Mouse (Mus musculus) hindbrain, embryonic 12.5 days (tissue): ENCODE measurements around the gene Drap1. TPM values are rescaled to one million over a fixed set of nuclear protein-coding genes. Genes with fewer than 3 reads are reported as not detected.

Experiments used
- ATAC-seq: fragments of 200-750 bp; cut with Nextera tagmentation; 2 replicates; pipeline ENCODE4 v1.8.0; 2017; ENCODE audit warnings: moderate TSS enrichment; ENCODE audit not compliant: low FRiP score
- H3K27ac ChIP-seq: fragments of 300-500 bp; sonication (generic); 2 replicates; pipeline ENCODE4 v1.5.1; 2016; ENCODE audit warnings: mild to moderate bottlenecking
- H3K27me3 ChIP-seq: fragments of 300-500 bp; sonication (generic); 2 replicates; pipeline ENCODE4 v1.6.1; 2016; ENCODE audit warnings: mild to moderate bottlenecking
- H3K36me3 ChIP-seq: fragments of 300-500 bp; sonication (generic); 2 replicates; pipeline ENCODE4 v1.6.1; 2016; ENCODE audit warnings: mild to moderate bottlenecking
- H3K4me1 ChIP-seq: fragments of 300-500 bp; sonication (generic); 2 replicates; pipeline ENCODE4 v1.6.1; 2016
- H3K4me2 ChIP-seq: fragments of 300-500 bp; sonication (generic); replicated peaks from 2 replicates; pipeline ENCODE4 v1.6.1; 2016; ENCODE audit warnings: mild to moderate bottlenecking
- H3K4me3 ChIP-seq: fragments of 300-500 bp; sonication (generic); 2 replicates; pipeline ENCODE4 v1.5.1; 2016; ENCODE audit warnings: mild to moderate bottlenecking
- H3K9ac ChIP-seq: fragments of 300-500 bp; sonication (generic); 2 replicates; pipeline ENCODE4 v1.6.1; 2016; ENCODE audit warnings: mild to moderate bottlenecking, moderate library complexity
- H3K9me3 ChIP-seq: fragments of 300-500 bp; sonication (generic); replicated peaks from 2 replicates; pipeline ENCODE4 v1.6.1; 2016; ENCODE audit warnings: mild to moderate bottlenecking
- WGBS: fragments of 180-500 bp; shearing (Covaris S2); methylation state at CpG from one replicate; pipeline ENCODE4 v1.1.7; 2016; 5-methylcytosine and 5-hydroxymethylcytosine counted together
- polyA plus RNA-seq: library from polyadenylated mRNA; unstranded; fragments of >200 nt; fragmentation: Nextera tagmentation; extraction: Ambion mirVana; gene quantifications from 2 replicates; pipeline ENCODE4 v1.2.1, GENCODE M21; 2016

Drap1 gene
- polyA plus RNA-seq, 1 experiment from 2014 or later = 276 TPM

DNA sequence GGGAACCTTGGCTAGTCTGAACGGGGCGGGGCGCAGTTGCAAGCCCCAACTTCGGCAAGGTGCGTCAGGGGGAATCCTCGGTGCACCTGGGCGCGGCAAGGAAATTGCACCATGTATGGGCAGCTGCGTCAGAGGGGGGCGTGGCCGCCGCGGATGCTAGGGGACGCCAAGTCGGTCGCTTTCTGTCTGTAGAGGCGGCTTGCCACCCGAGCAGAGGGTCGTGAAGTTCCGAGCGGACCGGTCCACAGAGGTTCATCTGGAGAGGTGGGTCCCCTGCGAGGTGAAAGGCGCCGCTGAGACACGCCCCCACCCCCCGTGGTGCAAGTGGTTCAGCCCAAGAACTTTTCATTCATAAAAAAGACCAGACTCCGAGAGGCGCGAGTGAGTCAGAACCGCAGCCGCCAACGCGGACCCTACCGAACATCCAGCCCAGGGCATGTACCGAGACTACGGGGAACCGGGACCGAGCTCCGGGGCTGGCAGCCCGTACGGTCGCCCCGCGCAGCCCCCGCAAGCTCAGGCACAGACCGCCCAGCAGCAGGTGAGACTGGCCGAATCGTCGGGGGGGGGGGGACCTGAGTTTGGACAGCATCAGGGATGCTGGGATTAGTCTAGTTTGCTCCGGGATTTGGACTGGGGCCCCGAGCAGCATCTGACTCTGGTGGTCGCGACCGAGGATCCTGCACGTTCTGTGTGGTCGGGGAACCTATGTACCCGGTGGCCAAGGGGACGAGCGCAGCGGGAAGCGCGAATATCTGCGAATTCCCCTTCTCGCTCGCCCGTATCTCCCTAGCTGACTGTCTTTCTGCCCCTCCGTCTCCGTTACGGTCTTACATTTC, 23.0 kb upstream of the Drap1 start, which contains the start of gene Fosl1:
Fosl1 (plus strand) TSS at position 33 of the 839 bp plus-strand sequence.
- Histone ChIP-seq H3K4me2 (peak within 1 kb of the TSS; percentile 70), H3K27ac (no peak within 1 kb of the TSS), H3K4me1 (peaks cover 18% of the 10 kb centered on the region), H3K36me3 (no peaks in the 10 kb centered on the region), H3K4me3 (peak within 1 kb of the TSS; percentile 38), H3K9ac (peak within 1 kb of the TSS; percentile 42), H3K27me3 (peaks cover 83% of the 10 kb centered on the region), H3K9me3 (no peaks in the 10 kb centered on the region)
- 1% methylated on average over 70 of the region's 70 CpGs for WGBS
- ATAC-seq = peak; percentile 60

DNA sequence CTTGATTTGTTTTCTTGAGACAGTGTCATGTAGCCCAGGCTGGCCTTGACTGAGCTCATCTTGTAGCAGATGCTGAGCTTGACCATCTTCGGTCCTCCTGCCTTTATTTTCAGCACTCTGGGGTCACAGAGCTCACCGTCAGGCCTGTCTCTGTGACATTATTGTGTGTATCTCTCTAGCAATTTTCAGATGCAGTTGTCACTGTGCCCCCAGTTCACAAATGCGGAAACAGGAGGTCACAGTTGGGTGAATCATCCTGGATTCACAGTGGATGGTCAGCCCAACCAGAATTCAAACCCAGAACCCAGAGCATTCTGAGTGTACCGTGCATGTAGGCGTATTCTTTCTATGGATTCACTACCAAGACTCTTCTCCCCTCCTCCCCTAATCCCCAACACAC, 21.0 kb upstream of the Drap1 start:
- WGBS = 89% methylated on average over 5 of the region's 5 CpGs
- H3K9me3 ChIP-seq = peaks cover 1% of the 10 kb centered on the region; the same call in 1 of the 2 replicates
- no peak overlapping the region for H3K27ac ChIP-seq
- H3K4me3 ChIP-seq = no peak overlapping the region
- peaks cover 70% of the 10 kb centered on the region for H3K27me3 ChIP-seq
- no peak overlapping the region for H3K9ac ChIP-seq
- no peaks in the 10 kb centered on the region for H3K36me3 ChIP-seq
- H3K4me2 ChIP-seq = no peak overlapping the region
- peaks cover 18% of the 10 kb centered on the region for H3K4me1 ChIP-seq
- ATAC-seq = no peak

DNA sequence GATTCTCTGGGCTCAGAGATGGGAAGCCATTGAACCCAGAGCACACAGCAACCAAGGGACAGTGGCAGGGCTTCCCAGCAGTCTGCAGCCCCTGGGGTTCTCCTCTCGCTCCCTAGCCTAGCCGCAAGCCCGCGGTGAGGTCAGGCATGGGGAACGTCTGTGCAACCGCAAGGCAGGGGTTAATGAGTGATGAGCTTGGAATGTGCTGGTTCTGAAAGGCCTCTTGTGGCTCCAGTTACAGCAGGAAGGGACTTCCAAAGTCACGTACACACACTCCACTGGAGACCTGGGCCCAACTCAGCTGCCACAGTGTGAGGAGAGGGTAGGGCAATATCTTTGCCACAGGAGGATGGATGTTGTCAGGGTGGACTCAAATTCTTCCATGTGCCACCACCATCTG, 20.2 kb upstream of the Drap1 start:
- peaks cover 62% of the 10 kb centered on the region for H3K27me3 ChIP-seq
- peaks cover 9% of the 10 kb centered on the region for H3K9me3 ChIP-seq
- no peak overlapping the region for H3K4me3 ChIP-seq
- no peak overlapping the region for H3K27ac ChIP-seq
- ATAC-seq = no peak
- peaks cover 18% of the 10 kb centered on the region for H3K4me1 ChIP-seq
- H3K9ac ChIP-seq = no peak overlapping the region
- 38% methylated on average over 7 of the region's 7 CpGs for WGBS
- no peak overlapping the region for H3K4me2 ChIP-seq
- no peaks in the 10 kb centered on the region for H3K36me3 ChIP-seq

DNA sequence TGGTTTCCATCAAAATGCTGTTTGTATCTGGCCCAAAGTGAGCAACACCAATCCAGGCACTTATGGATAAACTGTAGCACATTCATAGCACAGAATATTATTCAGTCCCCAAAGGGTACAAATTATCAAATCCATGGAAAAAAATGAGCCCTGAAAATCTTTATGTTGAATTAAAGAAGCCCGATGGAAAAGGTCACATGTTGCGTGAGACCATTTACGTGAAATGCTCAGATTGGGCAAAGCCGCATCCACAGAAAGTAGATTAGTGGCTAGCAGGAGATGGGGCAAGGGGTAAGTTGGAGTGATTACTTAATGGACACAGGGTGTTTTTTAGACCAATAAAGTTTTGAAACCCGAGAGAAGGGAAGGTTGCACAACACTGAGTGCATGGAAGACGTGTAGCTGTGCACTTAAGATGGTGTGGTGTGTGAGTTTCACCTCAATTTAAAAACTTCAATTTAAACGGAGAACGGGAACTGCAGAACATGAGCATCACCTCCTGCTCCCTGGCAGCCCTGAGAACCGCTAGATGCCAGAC, 19.7 kb upstream of the Drap1 start:
- no peak overlapping the region for H3K9ac ChIP-seq
- no peak overlapping the region for H3K27ac ChIP-seq
- peaks cover 9% of the 10 kb centered on the region for H3K9me3 ChIP-seq
- H3K4me2 ChIP-seq = no peak overlapping the region
- H3K36me3 ChIP-seq = no peaks in the 10 kb centered on the region
- H3K4me1 ChIP-seq = peaks cover 18% of the 10 kb centered on the region
- no peak overlapping the region for H3K4me3 ChIP-seq
- H3K27me3 ChIP-seq = peaks cover 57% of the 10 kb centered on the region
- ATAC-seq = no peak
- WGBS = 69% methylated on average over 9 of the region's 9 CpGs

DNA sequence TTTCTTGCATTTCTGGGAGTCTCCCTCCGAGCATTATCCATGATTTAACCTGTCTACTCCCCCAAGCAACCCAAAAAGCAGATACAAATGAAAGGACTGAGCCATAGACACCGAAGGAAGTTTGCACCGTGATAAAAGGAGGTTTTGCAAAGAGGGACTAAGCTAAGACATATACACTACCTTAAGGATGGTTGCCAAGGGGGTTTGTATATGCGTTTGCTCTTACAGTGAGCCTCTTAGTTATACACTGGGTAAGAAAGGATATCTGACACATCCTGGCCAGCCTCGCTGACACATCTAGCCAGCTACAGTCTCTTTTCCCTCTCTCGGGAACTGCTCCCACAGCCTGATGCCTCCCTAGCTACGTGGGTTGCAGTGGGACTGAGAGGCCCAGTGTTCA, 9.2 kb upstream of the Drap1 start:
- Histone ChIP-seq H3K4me2 (peak overlapping the region; percentile 49), H3K4me1 (peaks cover 17% of the 10 kb centered on the region), H3K27me3 (peaks cover 5% of the 10 kb centered on the region; the same call in 1 of the 2 replicates), H3K4me3 (peak overlapping the region; percentile 15; the same call in 1 of the 2 replicates), H3K36me3 (0 out of 2 replicates have a peak, but pooled peaks cover 4% of the 10 kb centered on the region), H3K27ac (no peak overlapping the region), H3K9me3 (no peaks in the 10 kb centered on the region), H3K9ac (0 out of 2 replicates have a peak overlapping the region, but pooled peaks have one; percentile 49)
- ATAC-seq = no peak
- 64% methylated on average over 7 of the region's 7 CpGs for WGBS

DNA sequence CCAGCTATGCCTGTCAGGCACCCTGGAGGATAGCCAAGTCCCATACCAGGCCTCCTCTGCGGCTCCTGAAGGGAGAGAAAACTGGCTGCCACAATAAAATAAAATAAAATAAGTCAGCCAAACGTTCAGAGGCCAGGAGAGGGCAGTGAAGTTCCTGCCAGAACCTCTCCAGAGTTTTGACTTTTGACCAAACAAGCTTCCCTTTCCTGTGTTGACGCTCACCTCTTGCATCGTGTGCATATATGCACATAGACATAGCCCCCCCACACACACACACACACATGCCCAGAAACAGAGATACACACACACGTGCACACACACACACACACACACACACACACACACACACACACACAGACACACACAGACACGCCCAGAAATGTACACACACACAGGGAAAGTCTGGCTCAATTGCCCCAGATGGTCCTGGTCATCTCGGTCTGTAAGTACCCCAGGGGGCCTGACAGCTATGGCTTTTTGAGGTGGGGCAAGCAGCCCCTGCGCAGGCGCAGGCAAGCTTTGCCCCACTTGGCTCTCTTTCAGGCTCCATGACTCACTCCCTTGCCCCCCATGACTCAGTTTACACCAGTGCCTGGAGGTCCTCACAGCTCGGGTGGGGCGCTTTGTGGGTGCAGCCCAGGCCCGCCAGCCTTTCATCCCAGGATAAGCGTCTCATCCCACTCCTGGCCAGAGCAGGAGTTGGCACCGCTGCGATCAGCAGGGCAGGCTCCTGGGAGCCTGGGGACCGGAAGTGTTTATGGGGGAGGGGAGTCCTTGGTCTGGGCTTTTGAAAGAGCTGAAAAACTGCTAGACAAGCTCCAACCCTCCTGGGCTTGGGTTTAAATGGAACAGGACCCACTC, 8.4 kb upstream of the Drap1 start:
- peaks cover 17% of the 10 kb centered on the region for H3K4me1 ChIP-seq
- 0 out of 2 replicates have a peak, but pooled peaks cover 4% of the 10 kb centered on the region for H3K36me3 ChIP-seq
- peak overlapping the region; percentile 49; the same call in 1 of the 2 replicates for H3K9ac ChIP-seq
- H3K9me3 ChIP-seq = no peaks in the 10 kb centered on the region
- H3K27me3 ChIP-seq = peaks cover 5% of the 10 kb centered on the region; the same call in 1 of the 2 replicates
- peak overlapping the region; percentile 45; the same call in 1 of the 2 replicates for H3K27ac ChIP-seq
- 12% methylated on average over 16 of the region's 16 CpGs for WGBS
- H3K4me2 ChIP-seq = peak overlapping the region; percentile 49
- H3K4me3 ChIP-seq = peak overlapping the region; percentile 15; the same call in 1 of the 2 replicates
- ATAC-seq = no peak; the same call in 1 of the 2 replicates

DNA sequence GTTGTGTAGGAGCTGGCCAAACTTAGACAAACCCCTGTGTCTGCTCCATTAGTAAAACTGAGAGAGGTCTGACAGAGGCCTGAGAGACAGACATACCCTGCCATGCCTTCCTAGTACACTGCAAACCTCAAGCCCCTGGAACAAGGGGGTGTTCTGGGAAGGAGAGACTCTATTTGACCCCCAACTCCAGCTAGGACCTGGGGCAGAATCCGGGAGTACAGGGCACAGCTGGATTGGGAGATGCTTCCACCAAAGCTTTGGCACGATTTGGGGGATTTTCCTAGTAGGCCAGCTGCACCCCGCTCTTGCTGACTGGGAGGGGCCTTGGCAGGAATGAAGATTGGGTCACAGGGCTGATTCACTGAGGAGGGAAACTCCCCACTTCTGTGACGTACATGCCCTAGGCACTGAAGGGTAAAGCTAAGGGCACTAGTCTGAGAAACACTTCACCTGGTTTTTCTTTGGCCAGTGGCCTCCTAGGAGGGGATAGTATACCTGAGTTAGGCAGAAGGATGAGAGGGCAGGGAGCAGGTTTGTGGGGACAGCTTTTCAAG, 7.2 kb upstream of the Drap1 start:
- no peak overlapping the region for H3K4me2 ChIP-seq
- H3K27ac ChIP-seq = no peak overlapping the region
- H3K9me3 ChIP-seq = no peaks in the 10 kb centered on the region
- peaks cover 7% of the 10 kb centered on the region for H3K36me3 ChIP-seq
- no peak for ATAC-seq
- H3K4me1 ChIP-seq = peaks cover 20% of the 10 kb centered on the region
- no peak overlapping the region for H3K9ac ChIP-seq
- H3K4me3 ChIP-seq = no peak overlapping the region
- 82% methylated on average over 4 of the region's 4 CpGs for WGBS
- peaks cover 5% of the 10 kb centered on the region; the same call in 1 of the 2 replicates for H3K27me3 ChIP-seq

DNA sequence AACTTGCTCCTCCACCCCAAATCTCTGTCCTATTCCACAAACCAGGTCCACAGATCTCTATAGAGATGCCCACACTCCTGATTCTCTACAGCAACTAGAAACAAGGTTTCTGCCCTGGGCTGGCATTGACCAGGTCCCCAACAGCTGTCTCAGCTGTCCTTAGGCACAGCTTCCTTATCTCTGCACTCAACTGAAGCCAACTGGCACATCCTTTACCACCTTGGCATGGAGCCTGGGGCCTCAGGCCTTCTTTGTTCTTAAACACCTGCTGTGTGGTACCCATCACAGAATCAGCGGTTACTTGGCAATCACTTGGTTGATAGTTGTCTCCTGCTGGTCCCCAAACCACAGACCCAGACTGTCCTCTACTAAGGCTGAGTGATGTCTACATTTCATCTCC, 5.6 kb upstream of the Drap1 start:
- no peak overlapping the region for H3K27ac ChIP-seq
- no peak for ATAC-seq
- WGBS = 92% methylated on average over 1 of the region's 1 CpGs
- no peak overlapping the region for H3K4me3 ChIP-seq
- peaks cover 34% of the 10 kb centered on the region for H3K4me1 ChIP-seq
- H3K9ac ChIP-seq = no peak overlapping the region
- no peaks in the 10 kb centered on the region for H3K9me3 ChIP-seq
- no peak overlapping the region for H3K4me2 ChIP-seq
- H3K27me3 ChIP-seq = peaks cover 5% of the 10 kb centered on the region; the same call in 1 of the 2 replicates
- H3K36me3 ChIP-seq = peaks cover 19% of the 10 kb centered on the region

DNA sequence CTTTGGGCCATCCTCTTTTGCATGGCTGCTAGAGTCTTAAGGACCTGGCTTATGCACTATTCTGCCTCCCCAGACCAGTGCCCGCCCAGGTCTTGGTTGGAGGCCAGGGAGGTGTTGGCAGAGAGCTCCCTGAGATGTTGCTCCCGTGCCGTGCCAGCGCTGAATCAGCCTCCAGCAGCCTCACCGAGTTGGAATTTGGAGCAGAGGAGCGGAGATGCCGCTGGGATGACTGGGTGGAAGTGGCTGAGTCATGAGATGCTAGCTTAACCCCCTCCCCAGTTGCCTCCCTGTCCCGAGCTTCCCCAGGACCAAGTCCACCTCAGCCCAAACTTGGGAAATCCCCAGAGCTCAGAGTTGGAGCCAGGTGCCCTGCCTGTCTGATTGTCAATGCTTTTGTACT, 5.0 kb upstream of the Drap1 start:
- WGBS = 71% methylated on average over 8 of the region's 8 CpGs
- no peak overlapping the region for H3K27ac ChIP-seq
- H3K4me3 ChIP-seq = no peak overlapping the region
- H3K27me3 ChIP-seq = peaks cover 5% of the 10 kb centered on the region; the same call in 1 of the 2 replicates
- peaks cover 34% of the 10 kb centered on the region for H3K4me1 ChIP-seq
- no peak overlapping the region for H3K4me2 ChIP-seq
- no peak for ATAC-seq
- H3K9ac ChIP-seq = no peak overlapping the region
- H3K36me3 ChIP-seq = peaks cover 19% of the 10 kb centered on the region
- H3K9me3 ChIP-seq = no peaks in the 10 kb centered on the region

DNA sequence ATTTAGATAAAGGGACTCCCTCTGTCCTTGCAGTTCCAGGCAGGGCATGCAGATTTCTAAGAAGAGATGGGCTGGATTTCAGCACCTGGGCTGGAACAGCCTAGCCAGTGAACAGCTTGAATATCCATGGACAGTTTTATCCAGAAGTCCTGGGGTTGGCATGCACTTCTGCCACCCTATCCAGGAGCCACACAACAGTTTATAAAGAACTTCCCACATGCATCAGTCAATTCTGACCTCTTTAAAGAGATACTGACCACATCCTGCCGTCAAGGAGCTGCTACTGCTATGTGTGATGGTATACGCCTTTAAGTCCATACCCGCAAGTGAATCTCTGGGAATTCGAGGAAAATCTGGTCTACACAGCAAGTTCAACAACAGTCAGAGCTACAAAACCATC, 4.4 kb upstream of the Drap1 start:
- Histone ChIP-seq H3K27ac (no peak overlapping the region), H3K36me3 (peaks cover 19% of the 10 kb centered on the region), H3K9ac (no peak overlapping the region), H3K4me3 (no peak overlapping the region), H3K9me3 (no peaks in the 10 kb centered on the region), H3K4me1 (peaks cover 33% of the 10 kb centered on the region), H3K27me3 (peaks cover 3% of the 10 kb centered on the region; the same call in 1 of the 2 replicates), H3K4me2 (no peak overlapping the region)
- no peak for ATAC-seq
- WGBS = 92% methylated on average over 4 of the region's 4 CpGs

DNA sequence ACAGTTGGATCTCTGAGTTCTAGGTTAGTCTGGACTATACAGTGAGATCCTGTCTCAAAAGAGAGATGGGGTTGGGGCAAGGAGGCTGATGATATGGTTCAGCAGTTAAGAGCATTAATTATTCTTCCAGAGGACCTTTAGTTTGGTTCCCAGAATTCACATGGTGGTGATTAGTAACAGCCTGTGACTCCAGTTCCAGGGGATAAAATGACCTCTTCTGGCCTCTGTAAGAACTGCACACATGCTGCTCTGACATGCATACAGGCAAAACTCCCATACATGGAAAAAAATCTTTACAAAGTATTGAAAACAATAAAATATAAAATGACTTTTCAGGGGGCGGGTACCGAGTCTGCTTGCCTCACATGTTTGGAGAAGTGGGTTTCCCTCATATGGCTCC, 3.3 kb upstream of the Drap1 start:
- Histone ChIP-seq H3K4me3 (no peak overlapping the region), H3K4me2 (no peak overlapping the region), H3K27ac (no peak overlapping the region), H3K4me1 (peaks cover 32% of the 10 kb centered on the region), H3K36me3 (peaks cover 19% of the 10 kb centered on the region), H3K27me3 (no peaks in the 10 kb centered on the region), H3K9me3 (no peaks in the 10 kb centered on the region), H3K9ac (no peak overlapping the region)
- no peak for ATAC-seq
- WGBS = 89% methylated on average over 2 of the region's 2 CpGs
